16 mouse cellular contexts compared by ENCODE assay signal in genomic region chr14:40889704-40890103, GRCm38 (mm10). TPM values are rescaled to one million over a fixed set of nuclear protein-coding genes. Genes with fewer than 3 reads are reported as not detected.
DNase-seq lines count a peak whose midpoint lies in the region; ATAC-seq lines count a peak whose summit lies in the region.
"Had no signal": no experiment of that assay in that cellular context is flagged by ENCODE, and none has a peak within 500 bp of the region (broad histone marks: within the 10 kb centered on the region; RNA-seq: fewer than 3 reads in every experiment).

No protein-coding gene starts in this region.

- H3K9me3 ChIP-seq in heart, embryonic 10.5 days, result no peaks in the 10 kb centered on the region
- H3K9me3 ChIP-seq: intestine, embryonic 15.5 days; megakaryocyte, embryonic 14.5 days had no signal

- H3K27me3 ChIP-seq in heart, embryonic 10.5 days (ENCODE audit: insufficient read depth, poor library complexity, severe bottlenecking), result no peaks in the 10 kb centered on the region
- H3K27me3 ChIP-seq: intestine, embryonic 15.5 days; megakaryocyte, embryonic 14.5 days had no signal

- DNase-seq in heart, adult 11 months, result peak; percentile 98
- no peak for DNase-seq in heart, embryonic 10.5 days (ENCODE audit: low spot score)
- peak; percentile 54 for DNase-seq in urinary bladder, postnatal 14 days (ENCODE audit: low spot score)
- DNase-seq in urinary bladder, adult 2 months (ENCODE audit: low spot score), result no peak
- peak; percentile 57 to 68 for DNase-seq in heart, postnatal 14 days
- peak; percentile 19 for DNase-seq in skeletal muscle tissue, adult 2 months (ENCODE audit: low read depth, low spot score)
- DNase-seq in frontal cortex, postnatal 36 days (ENCODE audit: low spot score in 2 of 2), result no peak
- DNase-seq: B cell, adult 2 months; cerebellum, postnatal 25 days; kidney, postnatal 14 days; layer of hippocampus, adult 9-11 months had no signal

- H3K27ac ChIP-seq in heart, embryonic 10.5 days, result no peak overlapping the region
- H3K27ac ChIP-seq: hindbrain, embryonic 14.5 days; intestine, embryonic 15.5 days had no signal

- intact Hi-C loops in heart, postnatal 14 days (cut with DNase I), result loop anchor here (5.0 kb wide), 1 partner anchor 97 kb away; no protein-coding TSS in a partner anchor

- peaks cover 32% of the 10 kb centered on the region for H3K4me1 ChIP-seq in heart, embryonic 10.5 days

- ATAC-seq in megakaryocyte-erythroid progenitor cell, adult 5-6 weeks (replicated peaks; ENCODE audit: low FRiP score, low TSS enrichment, poor library complexity, severe bottlenecking), result no peak
- ATAC-seq: intestine, embryonic 15.5 days; midbrain, embryonic 16.5 days had no signal

- WGBS in heart, embryonic 10.5 days, result 80% methylated on average over 4 of the region's 4 CpGs

- no peaks in the 10 kb centered on the region for H3K36me3 ChIP-seq in heart, embryonic 10.5 days
- H3K36me3 ChIP-seq: intestine, embryonic 15.5 days had no signal

- no peak overlapping the region for H3K4me3 ChIP-seq in heart, embryonic 10.5 days
- H3K4me3 ChIP-seq: intestine, embryonic 15.5 days; megakaryocyte, embryonic 14.5 days had no signal

RNA-seq across cellular contexts. Expression of gene Sh2d4b, which starts 3.4 kb away (rescaled TPM):
- polyA plus RNA-seq in heart, embryonic 10.5 days (2016; fragmentation: Nextera tagmentation; extraction: Ambion mirVana), result 0.14 and 0.41 TPM in 2 replicates
- polyA plus RNA-seq in urinary bladder, adult 2 months (2012; rRNA removed), result 0.32 and 0.44 TPM in 2 replicates
- total RNA-seq in heart, postnatal 14 days (2021), result 1 to 10 TPM in 1 of 2 experiments, under 1 TPM in 1; 0.93 to 1.2 TPM
- not detected in 2 replicates for total RNA-seq in megakaryocyte-erythroid progenitor cell, adult 5-6 weeks (2014; fragmentation: Nextera tagmentation)
- 0.70 TPM in 1 of 2 replicates, not detected in the other for total RNA-seq in megakaryocyte-erythroid progenitor cell, adult 5-6 weeks (2017)

Comparison
In these comparisons a context has a peak if more than half of its experiments do, and no peak if none do; other contexts are left out.
1. DNase-seq: peak in heart, adult 11 months (single experiment), urinary bladder, postnatal 14 days (single experiment), heart, postnatal 14 days (2 of 2) and skeletal muscle tissue, adult 2 months (single experiment); none in heart, embryonic 10.5 days (single experiment), urinary bladder, adult 2 months (single experiment) and frontal cortex, postnatal 36 days (0 of 2).